Mouse (Mus musculus) liver, embryonic 14.5 days (tissue): ENCODE measurements around the gene Cuedc1. TPM values are rescaled to one million over a fixed set of nuclear protein-coding genes. Genes with fewer than 3 reads are reported as not detected.

ENCODE experiments used
- ATAC-seq: fragments of 200-750 bp; cut with Nextera tagmentation; 2 replicates; pipeline ENCODE4 v1.8.0; 2017; ENCODE audit warnings: moderate number of reproducible peaks, mild to moderate bottlenecking, moderate library complexity; ENCODE audit not compliant: insufficient read depth
- DNase-seq, 3 experiments: peaks; one replicate each; pipeline ENCODE4 v3.0.0-alpha.2; 2012 to 2013; ENCODE audit warnings: low read depth in 3 of 3, low spot score in 3 of 3
- H3K27ac ChIP-seq: fragments of 300-500 bp; sonication (generic); 2 replicates; pipeline ENCODE4 v1.5.1; 2014; ENCODE audit warnings: moderate library complexity, mild to moderate bottlenecking, control low read depth, inconsistent platforms
- H3K27me3 ChIP-seq: fragments of 300-500 bp; sonication (generic); 2 replicates; pipeline ENCODE4 v1.6.1; 2014; ENCODE audit warnings: mild to moderate bottlenecking, low read length, moderate library complexity; ENCODE audit not compliant: control insufficient read depth, insufficient read depth
- H3K36me3 ChIP-seq: fragments of 300-500 bp; sonication (generic); replicated peaks from 2 replicates; pipeline ENCODE4 v1.6.1; 2014; ENCODE audit warnings: low read depth; ENCODE audit not compliant: control insufficient read depth, insufficient read depth
- H3K4me1 ChIP-seq, 2 experiments: fragments of 200-500 bp in 1 of 2; fragments of 300-500 bp in 1 of 2; sonication (generic) in 1 of 2; replicated peaks; 2 replicates each; pipeline ENCODE4 v1.6.1; 2012 to 2014; ENCODE audit warnings: antibody characterized with exemption in 1 of 2, inconsistent platforms in 1 of 2, low read length in 1 of 2; ENCODE audit not compliant: control insufficient read depth in 2 of 2, insufficient read depth in 2 of 2
- H3K4me2 ChIP-seq: fragments of 300-500 bp; sonication (generic); 2 replicates; pipeline ENCODE4 v1.6.1; 2014; ENCODE audit warnings: low read depth, mild to moderate bottlenecking, control low read depth, moderate library complexity
- H3K4me3 ChIP-seq, 2 experiments: fragments of 200-500 bp in 1 of 2; fragments of 300-500 bp in 1 of 2; sonication (generic) in 1 of 2; 2 replicates each; pipeline ENCODE4 v1.5.1; 2012 to 2014; ENCODE audit warnings: low read depth in 2 of 2, low read length in 2 of 2, mild to moderate bottlenecking in 2 of 2, control low read depth in 1 of 2, inconsistent platforms in 1 of 2, moderate library complexity in 1 of 2; ENCODE audit not compliant: insufficient read depth in 1 of 2
- H3K9ac ChIP-seq: fragments of 300-500 bp; sonication (generic); replicated peaks from 2 replicates; pipeline ENCODE4 v1.6.1; 2014; ENCODE audit warnings: mild to moderate bottlenecking, control low read depth, moderate library complexity
- H3K9me3 ChIP-seq: fragments of 300-500 bp; sonication (generic); 2 replicates; pipeline ENCODE4 v1.6.1; 2016; ENCODE audit warnings: low read length, mixed read lengths; ENCODE audit not compliant: control insufficient read depth
- CTCF ChIP-seq: IDR thresholded peaks from 2 replicates; pipeline ENCODE4 v1.5.1; 2016; ENCODE audit warnings: antibody characterized with exemption, low read depth, control low read depth
- EP300 ChIP-seq: IDR thresholded peaks from 2 replicates; pipeline ENCODE4 v1.6.1; 2016; ENCODE audit warnings: antibody characterized with exemption, low read depth
- WGBS: fragments of 180-500 bp; shearing (Covaris S2); extraction: QIAGEN DNeasy Blood & Tissue Kit; methylation state at CpG from one replicate; pipeline ENCODE4 v1.1.7; 2014; ENCODE audit not compliant: insufficient replicate concordance; 5-methylcytosine and 5-hydroxymethylcytosine counted together
- polyA plus RNA-seq, 2 experiments: library from polyadenylated mRNA; depleted of rRNA in 1 of 2; stranded (reverse) in 1 of 2; unstranded in 1 of 2; fragments of >200 nt; fragmentation: Nextera tagmentation in 1 of 2; extraction: Ambion mirVana in 1 of 2; gene quantifications; 2 replicates each; pipeline versions ENCODE4 v1.2.1 to v1.2.3; 2012 to 2014

Cuedc1 gene
- polyA plus RNA-seq, 2 experiments: 0.36 to 0.96 TPM

- Histone ChIP-seq H3K36me3 (no peaks in the 10 kb centered on the region), H3K9me3 (no peaks in the 10 kb centered on the region), H3K27ac (no peak overlapping the region), H3K4me1 (peaks cover 0 to 12% of the 10 kb centered on the region in 2 experiments; a peak in 2 of 4 replicates), H3K4me2 (no peak overlapping the region), H3K27me3 (no peaks in the 10 kb centered on the region), H3K4me3 (no peak overlapping the region), H3K9ac (no peak overlapping the region)
- WGBS: 62% methylated on average over 7 of the region's 7 CpGs
- ATAC-seq: no peak
- DNase-seq: no peak
- TF ChIP-seq EP300 (no peak), CTCF (no peak)
Measured at GRCm38 (mm10) chr11:88112677-88113333, 14.9 kb downstream of the Cuedc1 start.

- no peak overlapping the region for H3K4me2 ChIP-seq
- no peaks in the 10 kb centered on the region for H3K36me3 ChIP-seq
- ATAC-seq: no peak
- no peaks in the 10 kb centered on the region for H3K9me3 ChIP-seq
- DNase-seq: no peak
- TF ChIP-seq EP300 (no peak), CTCF (no peak)
- H3K27me3 ChIP-seq: no peaks in the 10 kb centered on the region
- H3K27ac ChIP-seq: no peak overlapping the region
- H3K4me3 ChIP-seq: no peak overlapping the region
- WGBS: 52% methylated on average over 6 of the region's 6 CpGs
- peaks cover 0 to 16% of the 10 kb centered on the region in 2 experiments; a peak in 2 of 4 replicates for H3K4me1 ChIP-seq
- no peak overlapping the region for H3K9ac ChIP-seq
Measured at GRCm38 (mm10) chr11:88113543-88114271, 15.8 kb downstream of the Cuedc1 start.

- no peak for TF ChIP-seq EP300
- no peak for TF ChIP-seq CTCF
- DNase-seq (no peak), ATAC-seq (no peak)
- Histone ChIP-seq H3K4me1 (peaks cover 0 to 16% of the 10 kb centered on the region in 2 experiments; a peak in 2 of 4 replicates), H3K27ac (no peak overlapping the region), H3K4me3 (no peak overlapping the region), H3K4me2 (no peak overlapping the region), H3K36me3 (no peaks in the 10 kb centered on the region), H3K9me3 (no peaks in the 10 kb centered on the region), H3K9ac (no peak overlapping the region), H3K27me3 (no peaks in the 10 kb centered on the region)
- 19% methylated on average over 8 of the region's 8 CpGs for WGBS
Measured at GRCm38 (mm10) chr11:88114871-88115301, 17.0 kb downstream of the Cuedc1 start.

- Histone ChIP-seq H3K27ac (no peak overlapping the region), H3K4me1 (peaks cover 0 to 16% of the 10 kb centered on the region in 2 experiments; a peak in 2 of 4 replicates), H3K4me3 (no peak overlapping the region), H3K36me3 (no peaks in the 10 kb centered on the region), H3K4me2 (no peak overlapping the region), H3K9ac (no peak overlapping the region), H3K27me3 (no peaks in the 10 kb centered on the region), H3K9me3 (no peaks in the 10 kb centered on the region)
- ATAC-seq (no peak), DNase-seq (no peak)
- no peak for TF ChIP-seq CTCF
- no peak for TF ChIP-seq EP300
- 43% methylated on average over 6 of the region's 6 CpGs for WGBS
Measured at GRCm38 (mm10) chr11:88116568-88116967, 18.7 kb downstream of the Cuedc1 start.

- H3K27me3 ChIP-seq: no peaks in the 10 kb centered on the region
- WGBS: 20% methylated on average over 10 of the region's 10 CpGs
- no peak for ATAC-seq
- no peak overlapping the region for H3K4me3 ChIP-seq
- no peaks in the 10 kb centered on the region for H3K36me3 ChIP-seq
- H3K9ac ChIP-seq: no peak overlapping the region
- H3K27ac ChIP-seq: no peak overlapping the region
- DNase-seq: no peak
- H3K4me1 ChIP-seq: peaks cover 0 to 16% of the 10 kb centered on the region in 2 experiments; a peak in 2 of 4 replicates
- no peaks in the 10 kb centered on the region for H3K9me3 ChIP-seq
- H3K4me2 ChIP-seq: no peak overlapping the region
- TF ChIP-seq CTCF: no peak
- TF ChIP-seq EP300: no peak
Measured at GRCm38 (mm10) chr11:88117356-88118090, 19.7 kb downstream of the Cuedc1 start.
